Mouse (Mus musculus) forebrain, embryonic 10.5 days (tissue): Measurements from ENCODE around the gene Mbnl1. TPM values are rescaled to one million over a fixed set of nuclear protein-coding genes. Genes with fewer than 3 reads are reported as not detected.

Source experiments
- DNase-seq: peaks from one replicate; pipeline ENCODE4 v3.0.0-alpha.2; 2017; ENCODE audit warnings: low spot score; ENCODE audit errors: extremely low spot score
- H3K27ac ChIP-seq: fragments of 300-500 bp; sonication (generic); 2 replicates; pipeline ENCODE4 v1.5.1; 2016; ENCODE audit warnings: mild to moderate bottlenecking
- H3K27me3 ChIP-seq: fragments of 300-500 bp; sonication (generic); 2 replicates; pipeline ENCODE4 v1.6.1; 2016; ENCODE audit warnings: mild to moderate bottlenecking; ENCODE audit not compliant: poor library complexity, severe bottlenecking
- H3K36me3 ChIP-seq: fragments of 300-500 bp; sonication (generic); replicated peaks from 2 replicates; pipeline ENCODE4 v1.6.1; 2016; ENCODE audit warnings: mild to moderate bottlenecking, moderate library complexity
- H3K4me1 ChIP-seq: fragments of 300-500 bp; sonication (generic); 2 replicates; pipeline ENCODE4 v1.6.1; 2016
- H3K4me3 ChIP-seq: fragments of 300-500 bp; sonication (generic); 2 replicates; pipeline ENCODE4 v1.5.1; 2016; ENCODE audit warnings: mild to moderate bottlenecking, moderate library complexity
- H3K9me3 ChIP-seq: fragments of 300-500 bp; sonication (generic); 2 replicates; pipeline ENCODE4 v1.6.1; 2016; ENCODE audit warnings: mild to moderate bottlenecking, moderate library complexity
- WGBS: fragments of 180-500 bp; shearing (Covaris S2); methylation state at CpG from one replicate; pipeline ENCODE4 v1.1.7; 2016; 5-methylcytosine and 5-hydroxymethylcytosine counted together
- polyA plus RNA-seq: library from polyadenylated mRNA; unstranded; fragments of >200 nt; fragmentation: Nextera tagmentation; extraction: Ambion mirVana; gene quantifications from 2 replicates; pipeline ENCODE4 v1.2.1, GENCODE M21; 2016

The Mbnl1 gene
- polyA plus RNA-seq, 1 experiment from 2014 or later = 37.6 TPM

GRCm38 (mm10) chr3:60614516-60614915, 141.9 kb downstream of the Mbnl1 start:
- Histone ChIP-seq H3K4me3 (no peak overlapping the region), H3K27me3 (no peaks in the 10 kb centered on the region), H3K9me3 (no peaks in the 10 kb centered on the region), H3K36me3 (peaks cover 28% of the 10 kb centered on the region), H3K4me1 (no peaks in the 10 kb centered on the region), H3K27ac (no peak overlapping the region)
- WGBS = 86% methylated on average over 7 of the region's 7 CpGs
- DNase-seq = no peak

GRCm38 (mm10) chr3:60615057-60615606, 142.5 kb downstream of the Mbnl1 start:
- Histone ChIP-seq H3K27ac (no peak overlapping the region), H3K9me3 (no peaks in the 10 kb centered on the region), H3K4me1 (no peaks in the 10 kb centered on the region), H3K4me3 (no peak overlapping the region), H3K36me3 (peaks cover 28% of the 10 kb centered on the region), H3K27me3 (no peaks in the 10 kb centered on the region)
- 70% methylated on average over 11 of the region's 11 CpGs for WGBS
- no peak for DNase-seq

GRCm38 (mm10) chr3:60615615-60616014, 143.0 kb downstream of the Mbnl1 start:
- 67% methylated on average over 7 of the region's 7 CpGs for WGBS
- H3K27ac ChIP-seq = no peak overlapping the region
- H3K4me1 ChIP-seq = no peaks in the 10 kb centered on the region
- no peak for DNase-seq
- H3K27me3 ChIP-seq = no peaks in the 10 kb centered on the region
- no peak overlapping the region for H3K4me3 ChIP-seq
- peaks cover 28% of the 10 kb centered on the region for H3K36me3 ChIP-seq
- no peaks in the 10 kb centered on the region for H3K9me3 ChIP-seq

GRCm38 (mm10) chr3:60616147-60616546, 143.5 kb downstream of the Mbnl1 start:
- no peak for DNase-seq
- Histone ChIP-seq H3K4me3 (no peak overlapping the region), H3K9me3 (no peaks in the 10 kb centered on the region), H3K36me3 (peaks cover 28% of the 10 kb centered on the region), H3K27ac (no peak overlapping the region), H3K27me3 (no peaks in the 10 kb centered on the region), H3K4me1 (no peaks in the 10 kb centered on the region)
- WGBS = 88% methylated on average over 2 of the region's 2 CpGs

- Histone ChIP-seq H3K27me3 (no peaks in the 10 kb centered on the region), H3K27ac (no peak overlapping the region), H3K4me1 (no peaks in the 10 kb centered on the region), H3K4me3 (no peak overlapping the region), H3K36me3 (peaks cover 28% of the 10 kb centered on the region), H3K9me3 (no peaks in the 10 kb centered on the region)
- DNase-seq = no peak
- 97% methylated on average over 1 of the region's 1 CpGs for WGBS
Observed at GRCm38 (mm10) chr3:60617643-60618042, 145.0 kb downstream of the Mbnl1 start.

- Histone ChIP-seq H3K27me3 (no peaks in the 10 kb centered on the region), H3K4me1 (no peaks in the 10 kb centered on the region), H3K36me3 (peaks cover 9% of the 10 kb centered on the region; the same call in 1 of the 2 replicates), H3K4me3 (no peak overlapping the region), H3K27ac (no peak overlapping the region), H3K9me3 (no peaks in the 10 kb centered on the region)
- WGBS = 79% methylated on average over 2 of the region's 2 CpGs
- DNase-seq = no peak
Observed at GRCm38 (mm10) chr3:60620236-60620635, 147.6 kb downstream of the Mbnl1 start.

GRCm38 (mm10) chr3:60631183-60631582, 158.6 kb downstream of the Mbnl1 start:
- Histone ChIP-seq H3K27me3 (no peaks in the 10 kb centered on the region), H3K27ac (no peak overlapping the region), H3K9me3 (no peaks in the 10 kb centered on the region), H3K4me3 (no peak overlapping the region), H3K36me3 (peaks cover 6% of the 10 kb centered on the region; the same call in 1 of the 2 replicates), H3K4me1 (no peaks in the 10 kb centered on the region)
- 89% methylated on average over 2 of the region's 2 CpGs for WGBS
- no peak for DNase-seq

- H3K4me3 ChIP-seq = no peak overlapping the region
- no peaks in the 10 kb centered on the region for H3K36me3 ChIP-seq
- 93% methylated on average over 5 of the region's 5 CpGs for WGBS
- H3K9me3 ChIP-seq = no peaks in the 10 kb centered on the region
- no peaks in the 10 kb centered on the region for H3K27me3 ChIP-seq
- H3K27ac ChIP-seq = no peak overlapping the region
- DNase-seq = no peak
- no peaks in the 10 kb centered on the region for H3K4me1 ChIP-seq
Observed at GRCm38 (mm10) chr3:60631754-60632153, 159.1 kb downstream of the Mbnl1 start.

- Histone ChIP-seq H3K27ac (no peak overlapping the region), H3K36me3 (no peaks in the 10 kb centered on the region), H3K4me1 (no peaks in the 10 kb centered on the region), H3K9me3 (no peaks in the 10 kb centered on the region), H3K4me3 (no peak overlapping the region), H3K27me3 (no peaks in the 10 kb centered on the region)
- no peak for DNase-seq
- 96% methylated on average over 1 of the region's 1 CpGs for WGBS
Observed at GRCm38 (mm10) chr3:60632796-60633466, 160.3 kb downstream of the Mbnl1 start.

GRCm38 (mm10) chr3:60638530-60638929, 165.9 kb downstream of the Mbnl1 start:
- Histone ChIP-seq H3K27ac (no peak overlapping the region), H3K36me3 (no peaks in the 10 kb centered on the region), H3K9me3 (no peaks in the 10 kb centered on the region), H3K4me3 (no peak overlapping the region), H3K27me3 (no peaks in the 10 kb centered on the region), H3K4me1 (no peaks in the 10 kb centered on the region)
- DNase-seq = no peak
- WGBS = 83% methylated on average over 3 of the region's 3 CpGs

- no peaks in the 10 kb centered on the region for H3K9me3 ChIP-seq
- H3K4me3 ChIP-seq = no peak overlapping the region
- H3K36me3 ChIP-seq = no peaks in the 10 kb centered on the region
- no peaks in the 10 kb centered on the region for H3K27me3 ChIP-seq
- WGBS = 82% methylated on average over 5 of the region's 5 CpGs
- H3K27ac ChIP-seq = no peak overlapping the region
- no peak for DNase-seq
- H3K4me1 ChIP-seq = no peaks in the 10 kb centered on the region
Observed at GRCm38 (mm10) chr3:60639135-60639534, 166.5 kb downstream of the Mbnl1 start.

GRCm38 (mm10) chr3:60642227-60642626, 169.6 kb downstream of the Mbnl1 start:
- no peak for DNase-seq
- 78% methylated on average over 3 of the region's 3 CpGs for WGBS
- no peak overlapping the region for H3K4me3 ChIP-seq
- no peaks in the 10 kb centered on the region for H3K4me1 ChIP-seq
- H3K27me3 ChIP-seq = no peaks in the 10 kb centered on the region
- H3K36me3 ChIP-seq = no peaks in the 10 kb centered on the region
- no peak overlapping the region for H3K27ac ChIP-seq
- H3K9me3 ChIP-seq = no peaks in the 10 kb centered on the region

- Histone ChIP-seq H3K27ac (no peak overlapping the region), H3K36me3 (no peaks in the 10 kb centered on the region), H3K27me3 (no peaks in the 10 kb centered on the region), H3K4me3 (no peak overlapping the region), H3K9me3 (no peaks in the 10 kb centered on the region), H3K4me1 (no peaks in the 10 kb centered on the region)
- DNase-seq = no peak
- 82% methylated on average over 1 of the region's 1 CpGs for WGBS
Observed at GRCm38 (mm10) chr3:60645531-60645930, 172.9 kb downstream of the Mbnl1 start.
